Mouse (Mus musculus): ENCODE measurements around the gene Gemin7. TPM values are rescaled to one million over a fixed set of nuclear protein-coding genes. Genes with fewer than 3 reads are reported as not detected.

Gemin7 gene
- total and polyA plus RNA-seq, 3 experiments, result 63.2 to 101 (median 64.4) TPM

DNA sequence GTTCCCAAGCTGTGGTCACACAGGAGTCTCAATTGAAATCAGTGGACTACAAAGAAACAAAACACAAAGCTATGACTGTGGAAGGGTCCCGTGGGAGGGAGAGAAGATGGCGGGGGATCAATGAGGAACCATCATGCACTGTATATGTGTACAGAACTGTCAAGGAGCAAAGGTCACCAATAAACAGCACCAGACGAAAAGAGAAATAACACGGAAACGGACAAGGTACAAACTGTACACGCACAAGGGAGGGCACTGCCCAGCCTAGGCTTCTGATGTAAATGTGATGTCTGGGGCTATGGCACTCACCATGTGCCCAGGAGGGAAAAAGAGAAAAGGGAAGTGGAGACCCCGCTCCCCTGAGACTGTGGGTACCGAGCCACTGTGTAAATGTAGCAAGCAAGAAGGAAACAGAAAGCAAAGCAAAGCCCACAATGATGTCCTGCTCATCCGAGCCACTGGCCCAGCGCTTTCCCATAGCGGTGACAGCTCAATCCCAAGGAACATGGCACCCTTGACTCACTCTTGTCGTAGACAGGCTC is 37.7 kb upstream of the Gemin7 start:
- H3K4me2 ChIP-seq (ENCODE audit: insufficient read depth, low read depth, poor library complexity, severe bottlenecking), result no peak overlapping the region
- peak; percentile 64 for DNase-seq (ENCODE audit: extremely low read depth)
- TF ChIP-seq EP300 (IDR thresholded peaks at IDR 0.05; ENCODE audit: low read length), result peak; percentile 29; the same call in 1 of the 2 replicates
- TF ChIP-seq GABPA (IDR thresholded peaks at IDR 0.05; ENCODE audit: insufficient replicate concordance, low read depth, low read length), result no peak
- peak overlapping the region; percentile 29; the same call in 1 of the 2 replicates for H3K27ac ChIP-seq (ENCODE audit: insufficient read depth, low read depth)
- dilution Hi-C loops (cut with MboI; ENCODE audit: extremely low pct_ligation_motif_present, extremely low pct_unique_long_range_greater_than_20kb, low sequenced_read_pairs) (no loop called here), in situ Hi-C loops (cut with MboI; ENCODE audit: low pct_ligation_motif_present, low pct_unique_long_range_greater_than_20kb, low sequenced_read_pairs) (no loop called here)
- peaks cover 86 to 97% of the 10 kb centered on the region in 2 experiments for H3K36me3 ChIP-seq (replicated peaks in 1 of 2; ENCODE audit: control insufficient read depth in 1 of 2, insufficient read depth in 1 of 2, low read length in 1 of 2)
- no peak overlapping the region for H3K9ac ChIP-seq (ENCODE audit: insufficient read depth, low read depth)
- H3K27me3 ChIP-seq (replicated peaks), result no peaks in the 10 kb centered on the region
- H3K4me1 ChIP-seq (ENCODE audit: control insufficient read depth in 1 of 2, insufficient read depth in 2 of 2), result peaks cover 5 to 32% of the 10 kb centered on the region in 2 experiments
- no peak overlapping the region for H3K4me3 ChIP-seq (replicated peaks in 1 of 3; ENCODE audit: low read depth in 2 of 3, low read length in 2 of 3, poor library complexity in 1 of 3)
- H3K9me3 ChIP-seq (replicated peaks; ENCODE audit: low read length), result peaks cover 22% of the 10 kb centered on the region
- H3K79me2 ChIP-seq (replicated peaks; ENCODE audit: control insufficient read depth, extremely low read depth, insufficient read depth, poor library complexity, severe bottlenecking), result no peaks in the 10 kb centered on the region

DNA sequence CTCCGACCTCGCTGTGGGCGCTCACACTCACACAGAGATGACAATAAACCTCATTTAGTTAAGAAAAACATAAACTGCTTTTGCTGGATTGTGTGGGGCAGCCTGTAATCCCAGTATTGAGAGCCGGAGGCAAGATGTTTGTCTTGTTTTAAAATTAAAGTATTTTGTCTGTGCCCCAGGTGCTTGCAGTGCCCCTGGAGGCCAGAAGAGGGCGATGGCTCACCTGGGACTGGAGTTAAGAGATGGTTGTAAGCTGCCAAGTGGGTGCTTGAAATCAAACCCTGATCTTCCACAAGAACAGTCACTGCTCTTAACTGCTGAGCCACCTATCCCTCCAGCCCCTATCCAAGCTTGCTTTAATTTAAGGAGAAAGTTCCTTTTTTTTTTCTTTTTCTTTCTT is 33.6 kb upstream of the Gemin7 start:
- Histone ChIP-seq H3K27me3 (replicated peaks) (no peaks in the 10 kb centered on the region), H3K9ac (ENCODE audit: insufficient read depth, low read depth) (no peak overlapping the region), H3K79me2 (replicated peaks; ENCODE audit: control insufficient read depth, extremely low read depth, insufficient read depth, poor library complexity, severe bottlenecking) (no peaks in the 10 kb centered on the region), H3K9me3 (replicated peaks; ENCODE audit: low read length) (peaks cover 15% of the 10 kb centered on the region), H3K36me3 (replicated peaks in 1 of 2; ENCODE audit: control insufficient read depth in 1 of 2, insufficient read depth in 1 of 2, low read length in 1 of 2) (peaks cover 80 to 93% of the 10 kb centered on the region in 2 experiments), H3K4me2 (ENCODE audit: insufficient read depth, low read depth, poor library complexity, severe bottlenecking) (no peak overlapping the region), H3K4me3 (replicated peaks in 1 of 3; ENCODE audit: low read depth in 2 of 3, low read length in 2 of 3, poor library complexity in 1 of 3) (no peak overlapping the region), H3K27ac (ENCODE audit: insufficient read depth, low read depth) (no peak overlapping the region), H3K4me1 (ENCODE audit: control insufficient read depth in 1 of 2, insufficient read depth in 2 of 2) (peaks cover 5 to 29% of the 10 kb centered on the region in 2 experiments)
- in situ Hi-C loops (cut with MboI; ENCODE audit: low pct_ligation_motif_present, low pct_unique_long_range_greater_than_20kb, low sequenced_read_pairs), result no loop called here
- dilution Hi-C loops (cut with MboI; ENCODE audit: extremely low pct_ligation_motif_present, extremely low pct_unique_long_range_greater_than_20kb, low sequenced_read_pairs), result no loop called here
- TF ChIP-seq MAX (IDR thresholded peaks at IDR 0.05; ENCODE audit: low read length) (no peak), ZC3H11A (IDR thresholded peaks at IDR 0.05; ENCODE audit: low read depth, low read length) (no peak), CTCF (conservative IDR thresholded peaks at IDR 0.05 in 1 of 2, IDR thresholded peaks at IDR 0.05 in 1 of 2; ENCODE audit: low read depth in 2 of 2, low read length in 2 of 2) (peak in 1 of 2 experiments; percentile 20; a peak in 1 of 4 replicates), UBTF (IDR thresholded peaks at IDR 0.05; ENCODE audit: low read depth, low read length) (no peak)
- no peak for DNase-seq (ENCODE audit: extremely low read depth)

DNA sequence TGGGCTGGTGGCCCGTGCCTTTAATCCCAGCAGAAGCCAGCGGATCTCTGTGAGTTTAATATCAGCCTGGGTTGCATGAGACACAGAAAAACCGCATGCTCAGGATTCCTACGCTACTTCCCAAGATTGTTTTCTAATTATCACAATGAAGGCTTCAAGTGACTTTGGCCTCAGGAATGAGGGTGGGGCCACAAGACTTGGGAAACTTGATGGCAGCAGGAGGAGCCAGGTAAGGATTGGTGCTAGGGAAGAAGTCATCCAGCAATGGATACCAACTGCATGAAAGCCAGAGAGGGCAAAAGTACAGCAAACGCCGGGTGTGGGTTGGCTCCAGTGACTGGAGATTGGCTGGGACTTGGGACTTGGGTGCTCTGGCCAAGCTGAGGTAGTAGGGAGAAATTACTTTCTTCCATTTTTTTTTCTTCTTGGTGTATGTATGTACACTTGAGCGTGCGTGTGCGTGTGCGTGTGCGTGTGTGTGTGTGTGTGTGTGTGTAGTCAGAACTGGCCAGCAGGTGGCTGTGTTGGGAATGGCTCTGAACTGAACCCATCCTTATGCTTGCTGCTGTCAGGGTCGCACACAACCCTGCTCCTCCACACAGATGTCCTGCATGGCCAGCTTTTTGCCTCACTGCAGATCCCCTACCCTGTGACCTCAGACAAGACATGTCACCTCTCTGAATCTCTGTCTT is 32.4 kb upstream of the Gemin7 start:
- dilution Hi-C loops (cut with MboI; ENCODE audit: extremely low pct_ligation_motif_present, extremely low pct_unique_long_range_greater_than_20kb, low sequenced_read_pairs) (no loop called here), in situ Hi-C loops (cut with MboI; ENCODE audit: low pct_ligation_motif_present, low pct_unique_long_range_greater_than_20kb, low sequenced_read_pairs) (no loop called here)
- DNase-seq (ENCODE audit: extremely low read depth), result no peak
- Histone ChIP-seq H3K27ac (ENCODE audit: insufficient read depth, low read depth) (no peak overlapping the region), H3K9me3 (replicated peaks; ENCODE audit: low read length) (peaks cover 15% of the 10 kb centered on the region), H3K36me3 (replicated peaks in 1 of 2; ENCODE audit: control insufficient read depth in 1 of 2, insufficient read depth in 1 of 2, low read length in 1 of 2) (peaks cover 69 to 86% of the 10 kb centered on the region in 2 experiments), H3K79me2 (replicated peaks; ENCODE audit: control insufficient read depth, extremely low read depth, insufficient read depth, poor library complexity, severe bottlenecking) (no peaks in the 10 kb centered on the region), H3K4me1 (ENCODE audit: control insufficient read depth in 1 of 2, insufficient read depth in 2 of 2) (peaks cover 0 to 17% of the 10 kb centered on the region in 2 experiments; a peak in 2 of 4 replicates), H3K27me3 (replicated peaks) (no peaks in the 10 kb centered on the region), H3K4me2 (ENCODE audit: insufficient read depth, low read depth, poor library complexity, severe bottlenecking) (no peak overlapping the region), H3K9ac (ENCODE audit: insufficient read depth, low read depth) (no peak overlapping the region), H3K4me3 (replicated peaks in 1 of 3; ENCODE audit: low read depth in 2 of 3, low read length in 2 of 3, poor library complexity in 1 of 3) (no peak overlapping the region)
- TF ChIP-seq TBP (conservative IDR thresholded peaks at IDR 0.05; ENCODE audit: low read depth, low read length) (no peak), MYC (IDR thresholded peaks at IDR 0.05; ENCODE audit: low read depth, low read length) (no peak), MAX (IDR thresholded peaks at IDR 0.05; ENCODE audit: low read length) (no peak), USF1 (IDR thresholded peaks at IDR 0.05; ENCODE audit: low read depth, low read length) (no peak), IRF4 (IDR thresholded peaks at IDR 0.05; ENCODE audit: low read depth, low read length) (no peak), NELFE (IDR thresholded peaks at IDR 0.05; ENCODE audit: low read depth, low read length) (no peak), NRF1 (IDR thresholded peaks at IDR 0.05; ENCODE audit: low read depth, low read length) (no peak), MAZ (IDR thresholded peaks at IDR 0.05; ENCODE audit: low read depth, low read length) (no peak), POLR2A (IDR thresholded peaks at IDR 0.05; ENCODE audit: low read depth, low read length) (no peak), HCFC1 (IDR thresholded peaks at IDR 0.05; ENCODE audit: low read depth, low read length) (no peak), ETS1 (conservative IDR thresholded peaks at IDR 0.05; ENCODE audit: low read depth, low read length) (no peak), TCF12 (IDR thresholded peaks at IDR 0.05; ENCODE audit: low read depth, low read length) (no peak)

Data from CH12.LX (cell line).